Mouse (Mus musculus) adrenal gland (tissue): Measurements from ENCODE around the gene Arhgap27.

ENCODE experiments used
- intact Hi-C: fragments of 180-260 bp; cut with DNase I; formaldehyde crosslinking; loops from one replicate; pipeline ENCODE4 v1.15.1; 2025

The Arhgap27 gene

DNA sequence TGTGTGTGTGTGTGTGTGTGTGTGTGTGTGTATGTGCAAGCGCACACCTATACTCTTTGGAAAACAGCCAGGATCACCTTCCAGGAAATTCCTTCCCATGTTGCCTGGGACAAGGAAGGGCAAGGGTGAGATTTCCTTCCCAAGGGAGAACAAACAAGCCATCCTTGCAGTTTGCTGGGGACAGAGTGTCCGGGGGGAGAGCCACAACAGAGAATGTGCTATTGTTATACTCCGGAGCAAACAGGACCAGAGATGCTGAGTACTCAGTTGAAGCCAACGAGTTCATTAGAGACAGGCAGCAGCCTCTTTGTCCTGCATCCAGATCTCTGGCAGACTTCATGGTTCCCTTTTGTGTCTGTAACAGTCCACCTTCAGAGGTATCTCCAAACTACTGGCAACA, 5.2 kb downstream of the Arhgap27 start:
- intact Hi-C loops = loop anchor here (5.0 kb wide), 2 partner anchors 104 to 199 kb away; no protein-coding TSS in a partner anchor

DNA sequence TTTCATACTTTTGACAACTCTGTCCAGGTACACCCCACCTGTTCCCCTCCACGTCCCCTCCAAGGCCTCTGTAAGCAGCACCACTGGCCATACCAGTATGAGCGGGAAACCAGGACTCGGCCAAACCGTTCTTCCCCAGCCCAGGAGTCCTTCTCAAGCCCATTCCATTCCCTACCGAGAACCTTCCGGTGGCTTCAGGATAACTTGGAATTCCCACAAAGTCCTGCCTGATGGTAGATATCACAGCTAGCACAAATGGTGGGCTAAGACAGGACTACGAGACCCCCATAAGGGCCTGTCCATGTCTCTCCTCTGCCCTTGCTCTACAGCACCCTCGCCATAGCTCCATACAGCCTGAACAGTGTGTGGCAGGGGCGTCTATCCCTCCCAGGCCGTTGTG, 5.8 kb downstream of the Arhgap27 start:
- intact Hi-C loops = loop anchor here (5.0 kb wide), 2 partner anchors 105 to 200 kb away; no protein-coding TSS in a partner anchor

DNA sequence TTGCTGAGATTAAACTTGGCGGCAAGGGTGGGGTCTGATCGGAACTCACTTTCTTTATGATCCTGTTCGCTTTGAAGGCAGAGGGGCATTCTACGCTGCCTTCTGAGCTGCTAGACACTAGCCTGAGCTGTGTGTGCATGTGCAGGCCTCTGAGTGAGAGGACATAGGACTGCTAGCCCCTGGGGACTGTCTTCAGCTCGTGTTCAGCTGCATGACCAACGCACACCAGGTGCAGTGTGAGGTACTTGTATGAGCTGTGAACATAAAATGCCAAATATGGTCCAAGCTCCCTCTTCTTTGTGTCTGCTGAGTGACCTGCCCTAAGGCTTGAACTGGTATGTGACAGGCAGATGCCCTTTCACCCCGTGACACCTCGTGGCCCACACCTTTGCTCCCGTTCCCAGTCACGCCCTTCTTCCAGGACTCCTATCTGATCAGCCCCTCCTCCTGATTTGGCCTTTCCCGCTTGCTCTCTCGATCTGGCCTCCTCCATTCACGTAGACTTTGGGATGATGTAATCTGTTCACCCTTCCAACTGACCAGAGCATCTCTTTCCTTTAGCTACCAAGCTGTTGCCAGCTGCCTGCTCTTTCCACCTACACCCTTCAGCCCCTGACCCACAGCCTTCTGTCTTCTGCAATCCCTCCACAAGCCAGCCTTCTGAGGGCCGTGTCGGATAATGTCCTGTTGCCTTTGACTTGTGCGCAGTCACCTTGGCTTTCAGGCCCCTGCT, 6.4 kb downstream of the Arhgap27 start:
- intact Hi-C loops = loop anchor here (5.0 kb wide), 2 partner anchors 105 to 200 kb away; no protein-coding TSS in a partner anchor

GRCm38 (mm10) chr11:103356032-103356571, 7.4 kb downstream of the Arhgap27 start:
- intact Hi-C loops = loop anchor here (5.0 kb wide), 2 partner anchors 106 to 201 kb away; no protein-coding TSS in a partner anchor

DNA sequence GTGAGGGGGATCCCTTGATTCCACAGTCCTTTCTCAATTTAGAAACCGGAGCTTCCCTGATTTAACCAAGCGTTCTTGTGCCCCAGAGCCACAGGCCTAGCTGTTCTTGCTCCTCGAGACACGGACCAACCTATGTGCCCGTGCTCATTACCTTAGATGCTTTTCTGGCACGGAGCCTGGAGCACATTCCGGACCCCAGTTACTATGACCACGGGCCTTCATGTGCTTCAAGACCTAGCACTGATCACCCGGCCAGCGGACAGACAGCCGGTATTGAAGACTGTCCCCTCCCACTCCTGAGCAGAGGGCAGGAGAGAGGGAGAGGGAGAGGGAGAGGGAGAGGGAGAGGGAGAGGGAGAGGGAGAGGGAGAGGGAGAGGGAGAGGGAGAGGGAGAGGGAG, 8.2 kb downstream of the Arhgap27 start:
- intact Hi-C loops = loop anchor here (5.0 kb wide), 2 partner anchors 107 to 202 kb away; no protein-coding TSS in a partner anchor

GRCm38 (mm10) chr11:103354033-103354432, 9.5 kb downstream of the Arhgap27 start:
- intact Hi-C loops = no loop called here

DNA sequence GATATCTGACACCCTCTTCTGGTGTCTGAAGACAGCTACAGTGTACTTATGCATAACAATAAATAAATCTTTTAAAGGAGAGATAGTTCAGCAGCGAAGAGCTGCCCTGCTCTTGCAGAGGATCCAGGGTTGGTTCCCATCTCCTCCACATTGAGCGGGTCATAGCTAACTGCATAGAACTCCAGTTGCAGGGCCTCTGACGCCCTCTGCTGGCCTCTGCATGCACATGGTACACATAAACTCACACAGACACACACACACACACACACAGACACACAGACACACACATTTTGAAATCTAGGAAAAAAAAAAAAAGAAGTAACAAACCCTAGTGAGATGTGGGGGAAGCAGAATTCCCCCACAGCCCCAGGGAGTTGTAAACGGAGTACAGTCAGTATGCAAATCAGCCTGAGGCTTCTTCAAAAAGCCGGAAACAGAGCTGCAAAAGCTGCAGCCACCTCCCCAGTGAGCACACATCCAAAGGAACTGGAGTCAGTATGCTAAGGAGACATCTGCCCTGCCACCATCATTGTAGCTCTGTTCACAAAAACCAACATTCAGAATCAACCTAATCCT, 11.2 kb downstream of the Arhgap27 start:
- intact Hi-C loops = no loop called here

- intact Hi-C loops = no loop called here
Observed at GRCm38 (mm10) chr11:103350711-103351315, 12.7 kb downstream of the Arhgap27 start.

DNA sequence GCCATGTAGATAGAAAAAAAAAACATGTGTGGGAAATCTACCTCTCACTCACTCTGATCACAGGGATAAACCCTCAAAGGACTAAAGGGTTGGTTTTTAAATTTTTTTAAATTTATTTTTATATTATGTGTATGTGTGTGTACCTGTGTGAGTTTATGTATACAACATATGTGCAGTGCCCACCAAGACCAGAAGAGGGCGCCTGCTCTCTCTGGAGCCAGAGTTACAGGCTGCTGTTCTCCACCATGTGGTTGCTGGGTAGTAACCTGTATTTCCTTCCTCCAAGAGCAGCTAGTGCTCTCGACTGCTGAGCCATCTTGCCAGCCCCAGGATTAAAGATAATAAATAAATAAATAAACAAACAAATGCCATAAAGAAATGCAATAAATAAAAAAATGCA, 13.8 kb downstream of the Arhgap27 start:
- intact Hi-C loops = no loop called here

DNA sequence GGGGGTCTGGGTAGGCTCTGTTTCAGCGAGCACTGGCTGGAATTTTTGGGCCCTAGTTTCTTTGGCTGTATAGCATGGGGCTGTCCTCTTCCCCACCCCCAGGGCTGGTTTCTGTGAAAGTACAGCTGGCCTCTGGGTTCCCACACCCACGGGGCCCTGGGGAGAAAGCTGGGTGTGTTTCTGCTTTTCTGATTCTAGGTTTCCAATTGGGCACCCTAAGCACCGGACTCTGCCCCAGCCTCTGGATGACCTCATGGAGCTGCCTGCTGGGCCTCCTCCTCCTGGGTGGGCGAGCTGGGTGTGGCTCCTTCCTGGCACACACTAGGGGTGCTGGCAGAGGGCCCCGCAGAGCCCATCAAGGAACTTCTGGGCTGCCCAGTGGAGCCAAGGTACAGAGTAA, 16.8 kb downstream of the Arhgap27 start:
- intact Hi-C loops = no loop called here

GRCm38 (mm10) chr11:103346236-103346635, 17.3 kb downstream of the Arhgap27 start:
- intact Hi-C loops = no loop called here

GRCm38 (mm10) chr11:103345408-103346091, 17.9 kb downstream of the Arhgap27 start:
- intact Hi-C loops = no loop called here

DNA sequence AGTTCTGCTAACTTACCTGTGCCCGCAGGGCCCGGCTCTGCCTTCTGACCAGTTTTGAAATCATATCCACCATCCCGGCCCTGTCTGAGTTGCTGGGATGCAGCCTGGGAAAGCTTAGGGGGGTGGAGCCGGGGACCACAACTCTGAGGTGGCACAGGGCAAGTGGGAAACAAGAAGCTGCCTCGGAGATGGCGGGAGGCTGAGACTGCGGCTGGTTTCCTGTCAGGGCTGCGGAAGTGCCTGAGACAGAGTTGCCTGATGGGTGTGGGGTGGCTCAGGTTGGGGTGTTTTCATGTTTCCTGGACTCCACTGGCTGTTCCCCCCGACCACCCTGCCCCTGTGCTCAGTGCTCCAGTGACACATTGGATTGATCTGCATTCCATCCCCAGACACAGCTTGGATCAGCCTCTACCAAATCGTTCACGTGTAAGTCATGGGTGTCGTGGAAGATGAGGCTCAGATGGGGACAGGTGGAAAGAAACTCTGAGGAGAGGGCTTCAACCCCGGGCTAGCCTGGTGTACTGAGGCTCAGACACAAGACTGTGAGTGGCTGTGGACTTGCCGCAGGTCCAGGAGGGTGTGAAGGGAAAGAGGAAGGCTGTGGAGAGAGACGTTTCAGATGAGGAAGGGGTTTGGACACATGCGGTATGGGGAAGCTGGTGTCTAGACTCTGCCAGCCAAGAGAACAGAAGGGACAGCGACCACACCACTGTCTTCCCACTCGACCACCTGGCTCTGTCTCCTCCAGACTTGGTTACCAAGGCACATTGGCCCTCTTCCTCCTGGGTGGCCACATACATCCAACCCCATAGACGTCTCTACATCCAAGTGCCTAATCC, 18.8 kb downstream of the Arhgap27 start:
- intact Hi-C loops = no loop called here

DNA sequence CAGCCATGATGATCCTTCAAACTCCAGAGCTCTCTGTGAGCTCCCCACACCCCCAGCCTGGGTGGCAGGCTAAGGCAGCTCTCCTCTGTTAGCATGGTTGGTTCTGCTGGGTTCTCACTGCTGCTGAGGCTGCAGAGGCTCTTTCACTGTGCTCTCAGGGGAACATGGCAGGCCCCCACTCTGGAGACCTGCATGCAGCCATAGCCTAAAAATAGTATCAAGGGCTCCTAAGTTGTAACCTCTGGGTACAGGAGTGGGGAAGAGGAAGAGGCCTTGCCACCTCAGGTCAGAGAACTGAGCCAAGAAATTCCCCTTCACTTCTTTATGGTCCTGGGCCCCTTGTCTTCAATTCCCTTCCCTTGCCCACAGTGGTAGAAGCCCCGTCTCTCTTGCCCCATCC, 19.6 kb downstream of the Arhgap27 start:
- intact Hi-C loops = no loop called here

DNA sequence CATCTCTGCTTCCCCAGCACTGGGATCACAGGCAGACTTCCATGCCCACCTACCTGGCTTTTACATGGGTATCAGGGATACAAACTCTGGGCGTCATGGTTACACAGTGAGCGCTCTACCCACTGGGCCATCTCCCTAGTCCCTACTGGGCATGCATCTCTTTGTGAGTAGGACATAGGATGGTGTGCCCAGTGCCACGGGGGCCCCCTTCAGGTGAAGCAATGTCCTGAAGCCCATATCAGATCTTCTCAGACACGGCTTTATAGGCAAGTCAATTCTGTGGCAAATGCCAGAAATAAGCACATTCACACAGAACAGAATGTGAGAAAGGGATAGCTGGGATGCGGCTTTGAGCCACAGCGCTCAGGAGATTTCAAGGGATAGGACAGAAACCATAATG, 20.4 kb downstream of the Arhgap27 start:
- intact Hi-C loops = no loop called here

DNA sequence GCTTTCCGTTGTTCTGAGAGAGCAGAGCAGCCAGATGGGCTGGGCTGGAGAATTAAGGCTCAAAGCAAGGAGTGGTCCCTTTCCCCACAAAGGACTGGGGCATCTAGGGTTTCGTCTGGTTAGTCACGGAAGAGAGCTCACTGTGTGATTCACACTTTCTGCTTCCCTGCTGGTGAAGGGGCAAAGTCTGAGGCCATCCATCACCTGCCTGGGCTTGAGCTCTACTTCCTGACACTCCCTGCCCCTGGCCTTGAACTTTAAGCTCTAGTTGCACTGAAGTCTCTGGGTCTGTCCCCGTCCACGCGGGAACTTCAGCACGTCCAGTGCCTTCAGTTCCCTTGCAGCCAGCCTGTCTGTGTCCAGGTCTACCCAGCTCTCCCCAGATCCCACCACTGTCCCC, 22.8 kb downstream of the Arhgap27 start:
- intact Hi-C loops = no loop called here

- intact Hi-C loops = no loop called here
Observed at GRCm38 (mm10) chr11:103340130-103340529, 23.4 kb downstream of the Arhgap27 start.

- intact Hi-C loops = no loop called here
Observed at GRCm38 (mm10) chr11:103339414-103340119, 23.9 kb downstream of the Arhgap27 start.

DNA sequence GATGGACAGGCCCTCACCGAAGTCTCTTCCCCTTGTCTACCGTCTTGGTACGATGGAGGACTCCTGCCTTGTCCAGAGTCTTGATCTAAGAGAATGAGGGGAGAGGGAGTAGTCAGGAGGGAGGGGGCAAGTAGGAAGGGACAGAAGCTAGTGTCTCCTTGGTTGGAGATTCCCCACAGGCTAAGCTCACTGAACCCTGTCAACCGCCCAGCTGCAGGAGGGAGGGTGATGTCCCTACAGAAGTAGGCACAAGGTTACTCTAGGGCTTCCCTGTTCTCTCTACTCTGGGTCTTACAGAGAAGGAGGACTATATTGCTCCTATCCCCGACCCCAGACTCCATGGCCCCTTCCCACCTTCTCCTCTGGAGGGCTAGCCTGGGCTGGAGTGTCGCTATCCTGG, 24.8 kb downstream of the Arhgap27 start:
- intact Hi-C loops = no loop called here

- intact Hi-C loops = no loop called here
Observed at GRCm38 (mm10) chr11:103338119-103338518, 25.4 kb downstream of the Arhgap27 start.
